Mouse (Mus musculus): ENCODE data around the gene Trappc1. TPM values are rescaled to one million over a fixed set of nuclear protein-coding genes. Genes with fewer than 3 reads are reported as not detected.
A peak's percentile ranks its signal among the peaks of the same experiment; 100 is the strongest.

The Trappc1 gene
- total RNA-seq, 2 experiments from 2014 or later: 81.6 to 86.4 TPM

DNA sequence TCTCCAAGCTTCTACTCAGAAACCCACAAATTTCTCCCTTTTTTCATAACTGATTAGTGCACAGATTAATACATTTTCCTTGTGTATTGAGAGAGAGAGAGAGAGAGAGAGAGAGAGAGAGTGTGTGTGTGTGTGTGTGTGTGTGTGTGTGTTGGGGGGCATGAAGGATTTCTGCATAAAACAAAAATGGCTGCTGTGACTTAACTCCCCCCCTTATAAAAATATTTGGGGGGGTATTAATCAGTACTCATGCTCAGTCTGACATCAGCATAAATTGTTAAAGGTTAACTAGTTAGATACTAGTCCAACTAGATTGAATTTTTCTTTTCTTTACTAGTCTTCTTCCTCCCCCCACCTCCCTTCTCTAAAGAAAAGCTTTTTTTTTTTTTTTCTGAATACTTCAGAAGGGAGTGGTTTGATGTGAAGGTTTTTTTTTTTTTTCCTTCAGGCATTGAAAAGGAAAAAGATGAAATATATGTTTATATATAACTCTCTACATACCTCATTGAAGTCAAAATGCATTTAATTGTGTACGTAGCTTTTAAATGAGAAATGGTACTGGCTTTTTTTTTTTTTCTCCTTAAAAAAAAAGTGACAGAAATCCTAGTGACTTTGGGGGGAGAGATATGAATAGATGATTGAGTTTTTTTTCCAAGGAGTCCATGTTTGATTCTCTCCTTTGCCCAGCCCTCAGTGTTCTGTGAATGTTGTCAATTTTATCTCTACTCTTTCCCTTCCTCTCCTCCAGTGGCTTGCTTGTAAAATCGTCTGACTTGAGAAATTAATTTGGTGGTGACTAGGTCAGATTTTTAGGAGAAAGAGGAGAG lies 46.4 kb downstream of the Trappc1 start:
- DNase-seq: no peak

- DNase-seq: no peak
These were observed 47.0 kb downstream of the Trappc1 start for GRCm38 (mm10) chr11:69370817-69371215.

GRCm38 (mm10) chr11:69371601-69372000 lies 47.8 kb downstream of the Trappc1 start:
- no peak for DNase-seq

- DNase-seq: no peak
These were observed 48.4 kb downstream of the Trappc1 start for GRCm38 (mm10) chr11:69372056-69372779.

- DNase-seq: peak; percentile 30
These were observed 49.0 kb downstream of the Trappc1 start for GRCm38 (mm10) chr11:69372780-69373170.

- DNase-seq: no peak
These were observed 49.6 kb downstream of the Trappc1 start for GRCm38 (mm10) chr11:69373223-69373965.

Other genes starting within 250 kb of the Trappc1 start
- 10 to 100 TPM; 80.2 to 84.6 TPM for gene Vamp2, start 235.5 kb upstream of the Trappc1 start, total RNA-seq (2021)
- 10 to 100 TPM; 42.6 to 55.6 TPM for gene Per1, start 228.8 kb upstream of the Trappc1 start, total RNA-seq (2021)
- under 1 TPM; 0.23 to 0.29 TPM for gene Hes7, start 203.6 kb upstream of the Trappc1 start, total RNA-seq (2021)
- under 1 TPM; 0.29 to 0.65 TPM for gene 9130213A22Rik, start 201.4 kb upstream of the Trappc1 start, total RNA-seq (2021)
- under 1 TPM in 1 of 2 experiments, not detected in 1; 0.45 TPM for gene Aloxe3, start 198.1 kb upstream of the Trappc1 start, total RNA-seq (2021)
- gene Alox12b, start 167.0 kb upstream of the Trappc1 start, total RNA-seq (2021): not detected
- gene Alox8, start 126.1 kb upstream of the Trappc1 start, total RNA-seq (2021): 1 to 10 TPM; 3.8 to 5.0 TPM
- gene Gucy2e, start 86.9 kb upstream of the Trappc1 start, total RNA-seq (2021): under 1 TPM; 0.09 to 0.12 TPM
- 10 to 100 TPM; 14.8 to 17.9 TPM for gene Cntrob, start 205 bp upstream of the Trappc1 start, total RNA-seq (2021)
- 1 to 10 TPM; 1.5 to 2.1 TPM for gene Kcnab3, start 2.3 kb downstream of the Trappc1 start, total RNA-seq (2021)
- 1 to 10 TPM; 2.4 to 3.1 TPM for gene Rnf227, start 16.5 kb downstream of the Trappc1 start, total RNA-seq (2021)
- 10 to 100 TPM; 75.3 to 76.7 TPM for gene Chd3, start 45.4 kb downstream of the Trappc1 start, total RNA-seq (2021)
- 100 to 1,000 TPM in 1 of 2 experiments, 10 to 100 TPM in 1; 92.3 to 101 TPM for gene Naa38, start 71.5 kb downstream of the Trappc1 start, total RNA-seq (2021)
- 10 to 100 TPM; 21.3 to 22.1 TPM for gene Cyb5d1, start 71.7 kb downstream of the Trappc1 start, total RNA-seq (2021)
- 10 to 100 TPM; 37.1 to 38.3 TPM for gene Tmem88, start 74.3 kb downstream of the Trappc1 start, total RNA-seq (2021)
- 10 to 100 TPM; 48.3 to 49.7 TPM for gene Kdm6b, start 89.7 kb downstream of the Trappc1 start, total RNA-seq (2021)
- gene Dnah2, start 225.1 kb downstream of the Trappc1 start, total RNA-seq (2021): under 1 TPM; 0.20 to 0.50 TPM
- gene Efnb3, start 236.2 kb downstream of the Trappc1 start, total RNA-seq (2021): 100 to 1,000 TPM in 1 of 2 experiments, 10 to 100 TPM in 1; 98.5 to 117 TPM